Mouse (Mus musculus): ENCODE data around the gene Foxd3. TPM values are rescaled to one million over a fixed set of nuclear protein-coding genes. Genes with fewer than 3 reads are reported as not detected.

Foxd3 gene
- polyA plus RNA-seq, 1 experiment from 2014 or later: not detected

DNA sequence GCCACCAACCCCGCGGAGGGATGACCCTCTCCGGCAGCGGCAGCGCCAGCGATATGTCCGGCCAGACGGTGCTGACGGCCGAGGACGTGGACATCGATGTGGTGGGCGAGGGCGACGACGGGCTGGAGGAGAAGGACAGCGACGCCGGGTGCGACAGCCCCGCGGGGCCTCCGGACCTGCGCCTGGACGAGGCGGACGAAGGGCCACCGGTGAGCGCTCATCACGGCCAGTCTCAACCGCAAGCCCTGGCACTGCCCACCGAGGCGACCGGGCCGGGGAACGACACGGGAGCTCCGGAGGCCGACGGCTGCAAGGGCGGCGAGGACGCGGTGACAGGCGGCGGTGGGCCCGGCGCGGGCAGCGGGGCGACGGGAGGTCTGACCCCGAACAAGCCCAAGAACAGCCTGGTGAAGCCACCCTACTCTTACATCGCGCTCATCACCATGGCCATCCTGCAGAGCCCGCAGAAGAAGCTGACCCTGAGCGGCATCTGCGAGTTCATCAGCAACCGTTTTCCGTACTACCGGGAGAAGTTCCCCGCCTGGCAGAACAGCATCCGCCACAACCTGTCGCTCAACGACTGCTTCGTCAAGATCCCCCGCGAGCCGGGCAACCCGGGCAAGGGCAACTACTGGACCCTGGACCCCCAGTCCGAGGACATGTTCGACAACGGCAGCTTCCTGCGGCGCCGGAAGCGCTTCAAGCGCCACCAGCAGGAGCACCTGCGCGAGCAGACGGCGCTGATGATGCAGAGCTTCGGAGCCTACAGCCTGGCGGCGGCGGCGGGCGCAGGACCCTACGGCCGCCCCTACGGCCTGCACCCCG, 718 bp downstream of the Foxd3 start:
- peak overlapping the region; percentile 37 for H3K4me3 ChIP-seq (ENCODE audit: low read depth, low read length)
- 1% methylated on average over 76 of the region's 92 CpGs for WGBS (ENCODE audit: insufficient replicate concordance)

GRCm38 (mm10) chr4:99657430-99657820, 1.3 kb downstream of the Foxd3 start:
- Histone ChIP-seq H3K27ac (ENCODE audit: low read depth) (no peak overlapping the region), H3K36me3 (replicated peaks; ENCODE audit: insufficient read depth, low read length) (no peaks in the 10 kb centered on the region), H3K4me1 (ENCODE audit: insufficient read depth) (peaks cover 12% of the 10 kb centered on the region), H3K27me3 (ENCODE audit: insufficient read depth, low read length) (peaks cover 98% of the 10 kb centered on the region), H3K9me3 (ENCODE audit: low read length) (no peaks in the 10 kb centered on the region), H3K4me3 (ENCODE audit: low read depth, low read length) (peak overlapping the region; percentile 37), H3K9ac (replicated peaks) (no peak overlapping the region), H3K4me2 (ENCODE audit: low read depth, low read length) (peak overlapping the region; percentile 58)
- ATAC-seq (no peak), DNase-seq (no peak)
- under 1% methylated on average over 21 of the region's 62 CpGs for WGBS (ENCODE audit: insufficient replicate concordance)
- TF ChIP-seq CTCF (IDR thresholded peaks at IDR 0.05; ENCODE audit: low read depth): no peak
- no peak for TF ChIP-seq EP300 (IDR thresholded peaks at IDR 0.05; ENCODE audit: low read depth)

More for the DNA sequence above, 718 bp downstream of the Foxd3 start:
- no peak overlapping the region for H3K27ac ChIP-seq (ENCODE audit: low read depth)
- H3K4me2 ChIP-seq (ENCODE audit: low read depth, low read length): peak overlapping the region; percentile 58
- H3K36me3 ChIP-seq (replicated peaks; ENCODE audit: insufficient read depth, low read length): no peaks in the 10 kb centered on the region
- ATAC-seq (no peak), DNase-seq (peak; percentile 25)
- peaks cover 12% of the 10 kb centered on the region for H3K4me1 ChIP-seq (ENCODE audit: insufficient read depth)
- H3K9me3 ChIP-seq (ENCODE audit: low read length): no peaks in the 10 kb centered on the region
- no peak overlapping the region for H3K9ac ChIP-seq (replicated peaks)
- H3K27me3 ChIP-seq (ENCODE audit: insufficient read depth, low read length): peaks cover 98% of the 10 kb centered on the region
- TF ChIP-seq EP300 (IDR thresholded peaks at IDR 0.05; ENCODE audit: low read depth) (no peak), CTCF (IDR thresholded peaks at IDR 0.05; ENCODE audit: low read depth) (no peak)

- no peak for TF ChIP-seq EP300 (IDR thresholded peaks at IDR 0.05; ENCODE audit: low read depth)
- no peak for TF ChIP-seq CTCF (IDR thresholded peaks at IDR 0.05; ENCODE audit: low read depth)
- H3K27ac ChIP-seq (ENCODE audit: low read depth): no peak overlapping the region
- peak overlapping the region; percentile 58 for H3K4me2 ChIP-seq (ENCODE audit: low read depth, low read length)
- H3K9me3 ChIP-seq (ENCODE audit: low read length): no peaks in the 10 kb centered on the region
- WGBS (ENCODE audit: insufficient replicate concordance): 7% methylated on average over 34 of the region's 41 CpGs
- H3K36me3 ChIP-seq (replicated peaks; ENCODE audit: insufficient read depth, low read length): no peaks in the 10 kb centered on the region
- 0 out of 2 replicates have a peak, but pooled peaks have one; percentile 17 for ATAC-seq
- DNase-seq: peak; percentile 18
- H3K9ac ChIP-seq (replicated peaks): no peak overlapping the region
- H3K4me1 ChIP-seq (ENCODE audit: insufficient read depth): peaks cover 12% of the 10 kb centered on the region
- peaks cover 98% of the 10 kb centered on the region for H3K27me3 ChIP-seq (ENCODE audit: insufficient read depth, low read length)
- peak overlapping the region; percentile 37 for H3K4me3 ChIP-seq (ENCODE audit: low read depth, low read length)
These were observed 1.9 kb downstream of the Foxd3 start for GRCm38 (mm10) chr4:99657831-99658470.

DNA sequence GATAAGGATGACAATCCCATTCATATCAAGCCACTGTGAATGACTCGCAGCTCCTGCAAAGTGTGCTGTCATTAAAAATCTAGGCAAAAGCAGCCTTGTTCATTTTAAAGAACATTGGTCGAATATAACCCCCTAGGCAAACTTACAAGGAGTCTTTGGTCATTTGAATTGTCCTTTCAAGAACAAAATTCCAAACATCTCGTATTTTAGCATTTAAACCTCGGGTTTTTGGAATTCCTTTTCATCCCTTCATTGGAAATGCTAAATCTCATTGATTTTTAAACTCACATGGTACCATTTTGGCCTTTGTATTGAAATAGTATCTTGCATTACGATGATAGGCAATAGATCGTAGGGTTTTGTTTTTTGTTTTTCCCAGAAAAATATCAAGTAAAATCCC, 2.8 kb downstream of the Foxd3 start:
- no peak overlapping the region for H3K4me3 ChIP-seq (ENCODE audit: low read depth, low read length)
- ATAC-seq (no peak), DNase-seq (no peak)
- no peaks in the 10 kb centered on the region for H3K9me3 ChIP-seq (ENCODE audit: low read length)
- peaks cover 12% of the 10 kb centered on the region for H3K4me1 ChIP-seq (ENCODE audit: insufficient read depth)
- no peak overlapping the region for H3K27ac ChIP-seq (ENCODE audit: low read depth)
- TF ChIP-seq EP300 (IDR thresholded peaks at IDR 0.05; ENCODE audit: low read depth) (no peak), CTCF (IDR thresholded peaks at IDR 0.05; ENCODE audit: low read depth) (no peak)
- no peak overlapping the region for H3K9ac ChIP-seq (replicated peaks)
- no peak overlapping the region for H3K4me2 ChIP-seq (ENCODE audit: low read depth, low read length)
- H3K36me3 ChIP-seq (replicated peaks; ENCODE audit: insufficient read depth, low read length): no peaks in the 10 kb centered on the region
- H3K27me3 ChIP-seq (ENCODE audit: insufficient read depth, low read length): peaks cover 98% of the 10 kb centered on the region
- 20% methylated on average over 6 of the region's 6 CpGs for WGBS (ENCODE audit: insufficient replicate concordance)

GRCm38 (mm10) chr4:99659361-99660072, 3.4 kb downstream of the Foxd3 start:
- WGBS (ENCODE audit: insufficient replicate concordance): 3% methylated on average over 28 of the region's 28 CpGs
- Histone ChIP-seq H3K4me3 (ENCODE audit: low read depth, low read length) (no peak overlapping the region), H3K9me3 (ENCODE audit: low read length) (no peaks in the 10 kb centered on the region), H3K36me3 (replicated peaks; ENCODE audit: insufficient read depth, low read length) (no peaks in the 10 kb centered on the region), H3K4me2 (ENCODE audit: low read depth, low read length) (no peak overlapping the region), H3K27ac (ENCODE audit: low read depth) (no peak overlapping the region), H3K4me1 (ENCODE audit: insufficient read depth) (peaks cover 12% of the 10 kb centered on the region), H3K27me3 (ENCODE audit: insufficient read depth, low read length) (peaks cover 93% of the 10 kb centered on the region), H3K9ac (replicated peaks) (no peak overlapping the region)
- no peak for ATAC-seq
- no peak for TF ChIP-seq CTCF (IDR thresholded peaks at IDR 0.05; ENCODE audit: low read depth)
- no peak for TF ChIP-seq EP300 (IDR thresholded peaks at IDR 0.05; ENCODE audit: low read depth)
- no peak for DNase-seq

GRCm38 (mm10) chr4:99660073-99660611, 4.0 kb downstream of the Foxd3 start:
- Histone ChIP-seq H3K4me1 (ENCODE audit: insufficient read depth) (peaks cover 12% of the 10 kb centered on the region), H3K36me3 (replicated peaks; ENCODE audit: insufficient read depth, low read length) (no peaks in the 10 kb centered on the region), H3K4me2 (ENCODE audit: low read depth, low read length) (no peak overlapping the region), H3K4me3 (ENCODE audit: low read depth, low read length) (no peak overlapping the region), H3K27ac (ENCODE audit: low read depth) (no peak overlapping the region), H3K9ac (replicated peaks) (no peak overlapping the region), H3K9me3 (ENCODE audit: low read length) (no peaks in the 10 kb centered on the region), H3K27me3 (ENCODE audit: insufficient read depth, low read length) (peaks cover 87% of the 10 kb centered on the region)
- TF ChIP-seq EP300 (IDR thresholded peaks at IDR 0.05; ENCODE audit: low read depth) (no peak), CTCF (IDR thresholded peaks at IDR 0.05; ENCODE audit: low read depth) (no peak)
- under 1% methylated on average over 20 of the region's 20 CpGs for WGBS (ENCODE audit: insufficient replicate concordance)
- ATAC-seq (no peak), DNase-seq (peak; percentile 17)

Measured in liver, postnatal 0 days (tissue).